Mouse (Mus musculus): ENCODE measurements around the gene Gpc3. TPM values are rescaled to one million over a fixed set of nuclear protein-coding genes. Genes with fewer than 3 reads are reported as not detected.
"Not testable (repeated sequence)": the region's sequence is repeated elsewhere in the genome, so short reads cannot be mapped to it uniquely, and the experiment has no call there.

Gpc3 gene
- polyA plus RNA-seq, 3 experiments from 2014 or later, result not detected

- ATAC-seq, result no peak
Measured at GRCm38 (mm10) chrX:52277599-52277998, 336.2 kb downstream of the Gpc3 start.

- no peak for ATAC-seq
Measured at GRCm38 (mm10) chrX:52273016-52273415, 340.7 kb downstream of the Gpc3 start.

GRCm38 (mm10) chrX:52261991-52262390 is 351.8 kb downstream of the Gpc3 start:
- no peak for ATAC-seq

- ATAC-seq, result no peak
Measured at GRCm38 (mm10) chrX:52261546-52261945, 352.2 kb downstream of the Gpc3 start.

- not testable (repeated sequence) for ATAC-seq
Measured at GRCm38 (mm10) chrX:52259771-52260170, 354.0 kb downstream of the Gpc3 start.

- no peak for ATAC-seq
Measured at GRCm38 (mm10) chrX:52254526-52254925, 359.2 kb downstream of the Gpc3 start.

- no peak for ATAC-seq
Measured at GRCm38 (mm10) chrX:52245694-52246297, 368.0 kb downstream of the Gpc3 start.

- ATAC-seq, result no peak
Measured at GRCm38 (mm10) chrX:52237470-52237869, 376.3 kb downstream of the Gpc3 start.

- no peak for ATAC-seq
Measured at GRCm38 (mm10) chrX:52231984-52232383, 381.8 kb downstream of the Gpc3 start.

GRCm38 (mm10) chrX:52230711-52231110 is 383.0 kb downstream of the Gpc3 start:
- no peak for ATAC-seq

Other genes starting within 250 kb of the Gpc3 start
- gene Ccdc160, start 177.2 kb upstream of the Gpc3 start, polyA plus RNA-seq (2017; shearing (Covaris generic)), result not detected